Mouse (Mus musculus) lung, postnatal 36 days (tissue): ENCODE measurements around the gene Adck1.

Experiments used
- DNase-seq: peaks from one replicate; pipeline ENCODE4 v3.0.0; 2022; ENCODE audit warnings: mixed read lengths

The Adck1 gene

DNA sequence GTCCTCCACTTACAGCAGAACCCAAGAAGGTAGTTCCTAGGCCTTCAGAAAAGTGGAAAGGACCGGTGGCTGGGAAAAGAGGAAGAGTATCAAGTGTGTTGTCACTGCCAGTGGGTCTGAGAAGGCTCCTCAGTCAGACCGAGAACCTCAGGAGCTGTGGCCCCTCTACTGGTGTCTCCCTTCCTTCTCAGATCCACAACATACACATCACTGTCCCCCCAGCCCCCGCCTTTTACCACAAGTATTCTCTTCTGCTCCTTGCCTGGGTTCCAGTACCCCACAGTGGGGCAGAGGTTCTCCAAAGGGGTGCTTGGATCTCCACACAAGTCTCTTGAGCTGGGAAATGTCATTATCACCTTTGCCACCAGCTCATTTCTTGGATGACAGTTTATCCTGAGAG, 115.5 kb downstream of the Adck1 start:
- no peak for DNase-seq

- DNase-seq, result no peak
These were observed 116.3 kb downstream of the Adck1 start for GRCm38 (mm10) chr12:88476702-88477101.

DNA sequence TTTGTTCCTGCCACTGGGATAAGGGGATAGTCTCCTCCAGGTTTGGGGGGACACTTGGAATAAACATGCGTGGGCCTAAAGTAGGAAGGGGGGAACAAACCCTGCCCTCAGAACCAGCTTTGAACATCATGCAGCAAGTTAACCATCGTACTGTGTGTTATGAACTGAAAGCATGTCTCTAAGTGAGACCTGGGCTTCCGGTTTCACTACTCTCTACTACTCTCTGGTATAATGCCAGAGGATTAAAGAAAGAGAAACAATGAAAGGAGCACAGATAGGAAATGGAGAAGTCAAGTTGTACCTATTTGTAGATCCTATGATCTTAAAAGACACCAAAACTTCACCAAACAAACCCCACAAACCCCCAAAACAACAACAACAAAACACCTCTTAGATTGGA, 121.3 kb downstream of the Adck1 start:
- no peak for DNase-seq

GRCm38 (mm10) chr12:88490881-88491280, 130.5 kb downstream of the Adck1 start:
- DNase-seq, result no peak
